Mouse (Mus musculus) thymus, postnatal 4 days (tissue): ENCODE data around the gene Mmp7.

Experiments used
- DNase-seq: peaks from one replicate; pipeline ENCODE4 v3.0.0; 2021

Gene Mmp7

GRCm38 (mm10) chr9:7748881-7749280, 57.0 kb downstream of the Mmp7 start:
- DNase-seq: no peak
